Mouse (Mus musculus) E14TG2a.4 (cell line): ENCODE results near the gene Wdfy1.

Experiments
- CTCF ChIP-seq: conservative IDR thresholded peaks from 2 replicates; pipeline ENCODE4 v1.5.1; 2014; ENCODE audit warnings: low read length
- NANOG ChIP-seq: IDR thresholded peaks from 2 replicates; pipeline ENCODE4 v1.6.1; 2014; ENCODE audit warnings: borderline replicate concordance, low read length, mixed read lengths
- POU5F1 ChIP-seq: IDR thresholded peaks from 2 replicates; pipeline ENCODE4 v1.6.1; 2014; ENCODE audit warnings: low read length, borderline replicate concordance

DNA sequence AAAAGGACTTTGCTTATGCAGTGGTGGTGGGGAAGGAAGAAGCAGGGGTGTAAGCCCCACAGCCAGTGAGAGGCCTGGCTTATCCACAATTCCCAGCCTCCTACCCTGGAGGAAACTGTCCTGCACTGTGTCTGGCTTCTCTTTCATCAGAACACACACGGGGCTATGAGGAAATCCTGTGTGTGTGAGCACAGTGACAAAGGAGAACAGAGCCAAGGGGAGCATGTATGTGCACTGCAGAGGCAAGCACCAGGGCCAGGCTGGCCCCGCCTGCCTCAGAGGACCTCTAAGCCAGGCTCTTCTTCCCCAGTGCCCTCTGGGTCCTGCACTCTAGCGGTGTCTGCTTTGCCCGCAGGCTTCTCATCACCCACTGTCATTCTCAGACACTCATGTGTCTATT, 34.9 kb downstream of the Wdfy1 start:
- TF ChIP-seq CTCF (no peak), NANOG (no peak), POU5F1 (no peak)
